Mouse (Mus musculus): ENCODE measurements around the gene Hlcs.
A peak's percentile ranks its signal among the peaks of the same experiment; 100 is the strongest.

The Hlcs gene

DNA sequence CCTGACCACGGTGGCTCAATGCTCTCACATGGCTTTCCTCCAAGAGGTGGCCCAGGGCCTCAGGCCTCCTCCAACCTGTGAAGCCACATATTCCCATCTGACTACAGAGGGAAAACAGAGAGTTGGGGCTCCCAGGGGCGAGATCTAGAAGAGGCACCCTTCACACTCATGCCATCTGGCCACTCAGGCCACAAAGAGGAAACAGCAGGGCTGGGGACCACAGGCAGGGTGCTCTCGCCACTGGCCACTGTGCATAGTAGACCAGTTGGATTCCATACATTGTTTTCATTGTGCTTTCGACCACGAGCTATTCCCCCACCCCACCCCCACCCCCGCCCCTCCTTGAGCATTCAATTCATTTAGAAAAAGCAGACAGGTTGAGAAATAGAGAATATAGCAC is 151.4 kb downstream of the Hlcs start:
- DNase-seq (ENCODE audit: low spot score): no peak

DNA sequence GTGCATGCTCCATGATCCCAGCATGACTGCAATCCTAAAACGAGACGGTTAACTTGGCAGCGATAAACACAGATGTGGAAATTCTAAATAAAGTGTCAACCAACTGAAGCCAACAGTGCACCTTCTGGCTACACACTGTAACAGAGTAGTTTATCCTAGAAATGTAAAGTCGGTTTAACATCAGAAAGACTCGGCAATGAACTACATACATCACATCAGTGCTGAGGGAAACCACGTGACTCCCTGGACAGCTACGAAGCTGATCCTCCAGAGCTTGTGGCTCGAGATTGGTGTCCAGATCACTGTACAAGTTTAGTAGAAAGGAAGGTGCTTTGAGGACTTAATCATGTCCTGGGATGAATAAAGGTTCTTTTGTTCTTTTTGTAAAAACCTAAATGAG is 155.6 kb downstream of the Hlcs start:
- no peak for DNase-seq (ENCODE audit: low spot score)

DNA sequence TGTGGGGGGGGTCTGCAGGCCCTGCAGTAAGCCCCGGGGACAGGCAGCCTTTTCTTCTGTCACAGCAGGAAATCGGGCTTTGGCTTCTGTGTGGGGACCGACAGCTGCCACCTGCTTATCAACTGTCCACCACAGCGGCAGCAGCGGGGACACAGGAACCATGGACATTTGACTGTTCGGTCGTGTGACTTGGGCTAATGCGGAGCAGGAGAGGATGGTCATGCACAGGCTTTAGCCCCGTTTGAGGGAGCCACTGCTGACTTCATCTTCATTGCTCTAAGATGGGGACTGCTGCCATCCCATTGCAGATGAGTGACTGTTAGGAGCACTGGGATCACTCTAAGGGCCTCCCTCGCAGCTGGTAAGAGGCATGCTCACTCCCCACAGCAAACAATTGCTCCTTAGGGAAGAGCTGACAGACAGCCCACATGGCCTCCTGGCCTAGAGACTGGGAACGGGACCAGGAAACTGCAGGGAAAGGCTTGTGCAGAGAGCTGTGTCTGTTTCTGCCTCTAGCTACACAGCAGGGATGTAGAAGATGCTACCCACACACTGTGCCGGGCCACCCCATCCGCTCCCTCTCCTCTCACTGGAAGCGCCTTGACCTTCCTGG is 158.2 kb downstream of the Hlcs start:
- peak; percentile 61 for DNase-seq (ENCODE audit: low spot score)

- peak; percentile 40 for DNase-seq (ENCODE audit: low spot score)
These were observed 163.0 kb downstream of the Hlcs start for GRCm38 (mm10) chr16:94150125-94151103.

DNA sequence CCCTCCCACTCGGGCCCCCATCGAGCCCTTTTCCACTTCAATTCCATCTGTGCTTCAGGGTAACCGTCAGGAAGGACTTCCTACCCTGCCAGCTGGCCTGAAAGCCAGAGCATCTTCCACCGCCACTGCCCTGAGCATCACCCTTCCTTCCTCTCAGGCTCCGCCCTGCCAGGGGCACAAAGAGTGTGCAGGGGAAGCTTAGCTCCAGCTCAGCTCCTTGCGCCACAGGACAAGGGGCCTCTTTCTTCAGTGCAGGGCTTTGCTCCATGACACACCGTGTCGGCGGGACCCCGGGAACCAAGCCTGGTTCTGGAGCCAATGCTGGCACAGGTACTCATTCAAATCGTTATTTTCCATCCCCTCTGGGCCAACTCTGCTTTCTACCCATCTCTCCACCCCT is 165.2 kb downstream of the Hlcs start:
- DNase-seq (ENCODE audit: low spot score): peak; percentile 54

DNA sequence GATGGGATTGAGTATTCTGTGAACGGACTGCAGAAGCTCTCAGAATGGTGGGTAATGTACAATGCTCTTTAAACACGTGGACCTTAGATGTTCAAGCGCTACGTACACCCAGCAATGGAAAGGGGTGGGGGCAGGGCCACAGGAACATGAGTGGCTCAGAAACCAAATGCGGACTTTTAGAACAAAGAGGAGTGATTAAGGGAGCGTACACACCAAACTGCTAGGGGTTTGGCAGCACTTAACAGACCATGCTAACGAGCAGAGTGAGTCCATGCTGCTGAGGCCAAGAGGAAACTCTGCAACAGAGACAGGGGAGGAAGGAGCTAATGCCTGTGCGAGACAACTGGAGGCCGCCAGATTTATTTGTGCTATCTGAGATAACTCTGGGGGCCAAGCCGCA is 170.0 kb downstream of the Hlcs start:
- DNase-seq (ENCODE audit: low spot score): no peak

DNA sequence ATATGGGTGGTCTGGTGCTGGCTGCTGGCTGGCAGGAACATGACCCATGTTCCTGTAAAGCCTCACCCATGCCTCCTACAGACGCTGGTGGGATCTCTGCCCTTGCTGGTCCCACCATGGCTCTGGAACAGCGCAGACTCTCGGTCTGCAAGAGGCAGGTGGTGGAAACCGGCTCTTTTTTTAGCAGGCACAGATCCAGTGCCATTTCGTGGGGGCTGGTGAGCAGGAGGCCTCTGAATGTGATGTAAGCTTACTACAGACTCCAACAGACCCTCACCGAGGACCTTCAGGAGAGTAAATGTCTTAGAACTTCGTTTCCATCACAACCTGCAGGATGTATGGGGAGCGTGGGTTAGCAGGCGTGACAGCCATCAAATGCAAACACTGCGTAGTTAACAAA is 172.6 kb downstream of the Hlcs start:
- no peak for DNase-seq (ENCODE audit: low spot score)

DNA sequence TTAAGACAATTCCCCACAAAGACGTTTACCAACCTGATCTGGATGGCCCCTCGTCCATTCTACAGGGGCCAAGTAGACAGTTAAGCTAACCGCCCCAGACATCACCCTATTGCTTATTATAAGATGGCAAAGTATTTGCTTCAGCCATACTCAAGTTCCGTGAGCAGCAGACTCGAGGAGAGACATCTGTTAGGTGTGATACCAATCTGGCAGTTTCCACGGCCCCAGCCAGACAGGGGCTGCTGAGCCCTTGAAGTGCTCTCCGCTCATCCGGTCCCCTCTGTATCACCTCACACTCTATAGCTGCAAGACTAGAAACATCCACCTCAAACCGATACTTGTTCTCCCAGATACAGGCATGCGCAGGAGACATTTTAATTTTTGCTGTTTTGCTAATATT is 179.2 kb downstream of the Hlcs start:
- no peak for DNase-seq (ENCODE audit: low spot score)

GRCm38 (mm10) chr16:94128236-94128835 is 185.0 kb downstream of the Hlcs start:
- peak; percentile 46 for DNase-seq (ENCODE audit: low spot score)

DNA sequence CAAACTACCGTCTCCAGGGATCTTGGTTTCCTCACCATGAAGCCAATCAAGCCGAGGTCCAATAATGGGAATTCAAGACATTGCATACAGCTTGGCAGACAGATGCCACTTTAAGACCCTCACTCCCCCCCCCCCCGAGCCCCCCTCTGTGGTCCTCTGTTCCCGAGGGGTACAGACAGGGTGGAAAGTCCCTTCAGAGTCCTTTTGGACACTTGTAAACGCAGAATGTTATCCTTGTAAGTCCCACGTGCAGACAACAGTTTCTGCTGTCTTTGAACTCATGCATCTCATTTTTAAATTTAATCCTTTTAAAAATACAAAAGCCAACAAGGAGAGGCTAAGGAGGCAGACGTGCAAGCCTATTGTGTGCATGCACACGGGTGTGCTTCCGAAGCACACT is 187.2 kb downstream of the Hlcs start:
- no peak for DNase-seq (ENCODE audit: low spot score)

DNA sequence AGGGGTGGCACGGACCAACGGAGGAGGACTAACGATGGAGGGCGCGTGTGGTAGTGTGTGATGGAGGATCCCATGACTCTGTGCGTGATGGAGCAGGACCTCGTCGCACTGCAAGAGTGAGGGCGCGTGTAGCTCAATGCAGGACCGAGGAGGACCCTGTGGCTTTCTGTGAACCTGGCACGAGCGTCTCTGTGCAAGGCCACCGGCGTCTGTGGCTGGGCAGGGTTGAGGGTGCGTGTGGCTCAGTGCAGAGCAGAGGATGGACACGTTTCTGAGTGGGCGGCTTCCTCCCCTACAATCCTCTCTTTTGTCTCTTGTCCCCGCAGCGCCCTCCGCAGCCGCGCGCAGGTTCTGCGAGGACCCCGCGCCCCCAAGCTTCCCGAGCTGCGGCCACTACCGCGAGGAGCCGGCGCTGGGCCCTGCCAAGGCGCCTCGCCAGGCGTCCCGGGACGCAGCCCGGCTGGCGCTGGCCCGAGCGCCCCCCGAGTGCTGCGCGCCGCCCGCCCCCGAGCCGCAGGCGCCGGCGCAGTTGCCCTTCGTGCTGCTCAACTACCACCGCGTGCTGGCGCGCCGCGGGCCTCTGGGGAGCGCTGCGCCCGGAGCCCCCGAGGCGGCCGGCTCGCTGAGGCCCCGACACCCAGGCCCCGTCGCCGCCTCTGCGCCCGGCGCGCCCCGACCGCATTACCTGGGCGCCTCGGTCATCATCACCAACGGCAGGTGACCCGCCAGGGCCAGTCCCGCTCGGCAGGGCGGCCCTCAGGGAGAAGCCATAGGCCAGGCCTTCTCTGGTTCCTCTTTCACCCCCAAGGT is 188.0 kb downstream of the Hlcs start:
- DNase-seq (ENCODE audit: low spot score): peak; percentile 52

GRCm38 (mm10) chr16:94123247-94123646 is 190.1 kb downstream of the Hlcs start:
- DNase-seq (ENCODE audit: low spot score): no peak

DNA sequence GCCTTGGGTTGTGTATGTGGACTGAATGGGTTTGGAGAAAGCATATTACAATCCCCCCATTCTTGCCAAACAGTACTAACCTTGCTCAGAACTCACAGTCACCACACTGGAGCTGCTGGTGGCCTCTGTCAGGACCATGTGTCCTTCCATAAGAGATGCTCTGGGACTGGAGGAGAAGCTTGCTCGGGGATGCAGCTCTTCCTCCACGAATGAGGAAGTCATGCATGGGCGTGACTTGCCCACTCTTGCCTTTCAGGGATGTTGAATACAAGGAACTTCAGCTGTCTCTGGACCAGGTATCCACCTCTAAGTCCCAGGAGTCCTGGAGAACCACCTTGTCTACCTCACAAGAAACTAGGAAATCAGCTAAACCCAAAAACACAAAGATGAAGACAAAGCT is 191.0 kb downstream of the Hlcs start:
- DNase-seq (ENCODE audit: low spot score): no peak

DNA sequence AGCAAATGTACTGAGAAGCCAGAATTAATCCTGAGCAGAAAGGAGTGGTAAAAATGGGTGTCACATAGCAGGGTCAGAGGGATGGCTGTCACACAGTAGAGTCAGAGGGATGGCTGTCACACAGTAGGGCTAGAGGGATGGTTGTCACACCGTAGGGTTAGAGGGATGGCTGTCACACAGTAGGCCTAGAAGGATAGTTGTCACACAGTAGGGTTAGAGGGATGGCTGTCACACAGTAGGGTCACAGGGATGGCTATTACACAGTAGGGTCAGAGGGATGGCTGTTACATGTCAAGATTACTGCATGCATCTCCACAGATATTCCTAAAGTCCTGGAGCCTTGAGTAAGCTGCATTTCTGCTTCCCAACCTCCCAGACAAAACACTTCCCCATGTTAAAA is 195.0 kb downstream of the Hlcs start:
- no peak for DNase-seq (ENCODE audit: low spot score)

GRCm38 (mm10) chr16:94117333-94117732 is 196.0 kb downstream of the Hlcs start:
- no peak for DNase-seq (ENCODE audit: low spot score)

- DNase-seq (ENCODE audit: low spot score): no peak
These were observed 198.7 kb downstream of the Hlcs start for GRCm38 (mm10) chr16:94114693-94115092.

- DNase-seq (ENCODE audit: low spot score): no peak
These were observed 200.2 kb downstream of the Hlcs start for GRCm38 (mm10) chr16:94113160-94113559.

- no peak for DNase-seq (ENCODE audit: low spot score)
These were observed 215.5 kb downstream of the Hlcs start for GRCm38 (mm10) chr16:94097724-94098455.

DNA sequence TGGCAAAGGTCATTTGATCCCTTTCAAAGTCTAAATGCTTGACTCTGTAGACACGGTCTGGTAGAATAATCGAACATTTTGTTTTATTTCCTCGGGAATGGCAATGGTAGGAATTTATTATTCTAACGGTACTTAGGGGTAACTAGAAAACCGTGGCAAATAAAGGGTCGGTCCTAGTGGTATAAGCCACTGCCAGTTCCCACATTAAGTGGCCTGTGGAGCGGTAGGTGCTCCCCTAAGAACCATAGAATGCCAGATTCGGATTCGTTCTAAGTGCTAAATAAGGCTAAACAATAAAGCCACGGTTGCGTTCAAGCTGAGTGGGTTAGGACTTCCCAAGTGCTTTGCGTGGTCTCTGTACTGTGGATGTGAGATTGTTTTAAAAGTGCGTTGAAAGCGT is 216.9 kb downstream of the Hlcs start:
- no peak for DNase-seq (ENCODE audit: low spot score)

DNA sequence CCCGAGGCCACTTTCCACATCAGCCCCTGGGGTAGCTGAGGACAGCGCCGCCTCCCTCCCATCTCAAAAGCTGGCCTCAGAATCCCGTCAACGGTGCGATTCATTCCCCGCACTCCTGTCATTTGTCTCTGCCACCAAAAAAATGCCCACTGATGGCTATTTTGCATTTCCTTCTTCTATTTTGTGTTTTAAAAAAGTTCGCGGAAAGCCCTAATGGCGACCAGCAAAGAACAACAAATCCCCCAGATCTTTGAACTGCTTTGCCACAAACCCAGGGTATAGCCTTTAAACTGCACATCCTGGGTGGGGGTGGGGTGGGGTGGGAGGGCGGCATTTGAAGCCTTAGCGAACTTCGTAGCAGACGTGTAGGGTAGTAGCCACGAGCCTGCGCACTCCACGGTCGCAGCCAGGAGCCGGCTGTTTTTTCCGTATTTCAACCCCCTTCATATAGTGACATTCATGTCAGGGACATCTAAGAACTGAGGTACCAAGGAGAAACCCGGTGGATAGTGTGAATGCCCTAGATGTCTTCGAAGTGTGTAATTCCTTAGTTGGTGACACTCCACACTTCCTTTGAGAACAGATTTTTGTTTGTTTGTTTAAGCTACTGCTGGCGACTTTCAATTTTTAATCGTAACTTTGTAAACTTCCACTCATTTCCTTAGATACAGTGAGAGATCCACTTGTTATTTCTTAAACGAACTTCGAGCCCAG is 218.1 kb downstream of the Hlcs start:
- DNase-seq (ENCODE audit: low spot score): no peak

Measured in retina, embryonic 14.5 days (tissue).